Mouse (Mus musculus) left cerebral cortex, adult 18-20 months (tissue): ENCODE data around the gene Scp2. TPM values are rescaled to one million over a fixed set of nuclear protein-coding genes. Genes with fewer than 3 reads are reported as not detected.
A peak's percentile ranks its signal among the peaks of the same experiment; 100 is the strongest.
"Not testable (repeated sequence)": the region's sequence is repeated elsewhere in the genome, so short reads cannot be mapped to it uniquely, and the experiment has no call there.

Experiments used
- DNase-seq, 2 experiments: peaks; one replicate each; pipeline ENCODE4 v3.0.0; 2021 to 2022; ENCODE audit warnings: low spot score in 2 of 2, mixed read lengths in 1 of 2
- long read RNA-seq, 2 experiments: library from polyadenylated mRNA; stranded (forward); transcript quantifications; one replicate each; pipeline ENCODE4 v2.0.0; 2021
- total RNA-seq, 2 experiments: library from RNA; stranded (reverse); gene quantifications; 2 replicates each; pipeline ENCODE4 v1.2.3; 2021

The Scp2 gene
- 100 to 1,000 TPM; 103 to 109 TPM for total RNA-seq
- long read RNA-seq, experiment 1, transcript Scp2-201 (16 exons, 2,640 nt), result minor isoform, 37 of 240 reads
- long read RNA-seq, experiment 1, transcript Scp2-202 (5 exons, 772 nt), result major isoform, 191 of 240 reads
- long read RNA-seq, experiment 1, partial matches to known transcripts, result 5 of 240 reads
- long read RNA-seq, experiment 1, other reads (novel, unspliced or antisense), result 6 of 240 reads
- long read RNA-seq, experiment 2, transcript Scp2-201 (16 exons, 2,640 nt), result minor isoform, 24 of 178 reads
- long read RNA-seq, experiment 2, transcript Scp2-202 (5 exons, 772 nt), result major isoform, 143 of 178 reads
- long read RNA-seq, experiment 2, partial matches to known transcripts, result 4 of 178 reads
- long read RNA-seq, experiment 2, other reads (novel, unspliced or antisense), result 5 of 178 reads

GRCm38 (mm10) chr4:108144880-108145279, at the start of gene Scp2:
Scp2 (minus strand) TSS chr4:108144998.
- no peak for DNase-seq

- DNase-seq, result no peak
Observed at GRCm38 (mm10) chr4:108192821-108193323, 48.1 kb upstream of the Scp2 start.

- DNase-seq, result no peak
Observed at GRCm38 (mm10) chr4:108182278-108182677, 37.5 kb upstream of the Scp2 start.

GRCm38 (mm10) chr4:108168056-108168455, 23.3 kb upstream of the Scp2 start:
- DNase-seq, result no peak

GRCm38 (mm10) chr4:108166874-108167273, 22.1 kb upstream of the Scp2 start:
- DNase-seq, result peak in 1 of 2 experiments; percentile 4

- peak in 1 of 2 experiments; percentile 14 for DNase-seq
Observed at GRCm38 (mm10) chr4:108165152-108165895, 20.5 kb upstream of the Scp2 start, which contains the start of gene Echdc2. Echdc2 (plus strand) TSS chr4:108165437.

GRCm38 (mm10) chr4:108163291-108163690, 18.5 kb upstream of the Scp2 start:
- no peak for DNase-seq

- DNase-seq, result no peak
Observed at GRCm38 (mm10) chr4:108161936-108162335, 17.1 kb upstream of the Scp2 start.

- not testable (repeated sequence) for DNase-seq
Observed at GRCm38 (mm10) chr4:108155141-108155540, 10.3 kb upstream of the Scp2 start.

- not testable (repeated sequence) for DNase-seq
Observed at GRCm38 (mm10) chr4:108145554-108145953, 756 bp upstream of the Scp2 start.

- no peak for DNase-seq
Observed at GRCm38 (mm10) chr4:108143778-108144177, 1.0 kb downstream of the Scp2 start.

GRCm38 (mm10) chr4:108143178-108143577, 1.6 kb downstream of the Scp2 start:
- not testable (repeated sequence) for DNase-seq

- no peak for DNase-seq
Observed at GRCm38 (mm10) chr4:108136938-108137337, 7.9 kb downstream of the Scp2 start.

GRCm38 (mm10) chr4:108130452-108130851, 14.3 kb downstream of the Scp2 start:
- no peak for DNase-seq

GRCm38 (mm10) chr4:108128339-108128738, 16.5 kb downstream of the Scp2 start:
- no peak for DNase-seq

- DNase-seq, result no peak
Observed at GRCm38 (mm10) chr4:108127516-108127915, 17.3 kb downstream of the Scp2 start.

GRCm38 (mm10) chr4:108126260-108126659, 18.5 kb downstream of the Scp2 start:
- DNase-seq, result no peak

GRCm38 (mm10) chr4:108124104-108124503, 20.7 kb downstream of the Scp2 start:
- no peak for DNase-seq

- peak; percentile 95 for DNase-seq
Observed at GRCm38 (mm10) chr4:108117924-108118876, 26.6 kb downstream of the Scp2 start.

- DNase-seq, result peak in 1 of 2 experiments; percentile 4
Observed at GRCm38 (mm10) chr4:108117488-108117887, 27.3 kb downstream of the Scp2 start.

GRCm38 (mm10) chr4:108116466-108116865, 28.3 kb downstream of the Scp2 start:
- no peak for DNase-seq
